Mouse (Mus musculus) spleen, postnatal 10 days (tissue): ENCODE measurements around the gene Msrb1.

ENCODE experiments used
- DNase-seq, 2 experiments: peaks; one replicate each; pipeline ENCODE4 v3.0.0; 2021 to 2022; ENCODE audit warnings: low spot score in 2 of 2

Gene Msrb1

DNA sequence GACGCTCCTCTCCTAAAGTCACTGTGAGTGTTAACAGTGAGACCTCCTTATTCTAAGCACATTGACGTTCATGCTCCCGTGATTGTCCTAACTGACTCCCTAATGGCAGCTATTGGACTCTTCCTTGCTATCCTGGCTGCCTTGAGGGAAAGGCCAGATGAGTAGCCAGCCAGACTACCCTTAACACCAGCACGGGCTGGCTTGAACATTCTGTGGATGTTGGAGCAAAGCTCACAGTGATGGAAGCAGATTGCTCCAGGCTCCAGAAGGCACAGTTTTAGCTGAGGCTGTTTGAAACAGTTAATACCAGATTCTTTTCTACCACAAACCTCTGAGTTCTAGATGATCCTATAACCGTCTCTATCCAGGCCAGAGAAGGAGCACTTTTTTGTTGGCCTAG, 7.5 kb downstream of the Msrb1 start:
- no peak for DNase-seq

DNA sequence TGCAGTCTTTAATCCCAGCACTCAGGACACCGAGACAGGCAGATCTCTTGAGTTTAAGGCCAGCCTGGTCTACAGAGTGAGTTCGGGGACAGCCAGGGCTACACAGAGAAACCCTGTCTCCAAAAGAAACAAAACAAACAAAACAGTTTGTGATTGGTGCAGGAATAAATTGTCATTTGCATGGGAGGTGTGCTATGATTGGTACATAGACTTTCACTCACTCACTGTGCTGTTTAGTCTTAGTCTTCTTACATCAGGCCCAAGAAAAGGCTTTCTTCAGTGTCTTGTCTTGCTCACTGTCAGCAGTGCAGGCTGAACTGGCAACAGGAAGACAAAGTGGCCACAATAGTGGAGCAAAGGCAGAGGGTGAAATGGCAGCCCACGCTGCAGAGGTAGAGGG, 7.9 kb downstream of the Msrb1 start:
- no peak for DNase-seq

DNA sequence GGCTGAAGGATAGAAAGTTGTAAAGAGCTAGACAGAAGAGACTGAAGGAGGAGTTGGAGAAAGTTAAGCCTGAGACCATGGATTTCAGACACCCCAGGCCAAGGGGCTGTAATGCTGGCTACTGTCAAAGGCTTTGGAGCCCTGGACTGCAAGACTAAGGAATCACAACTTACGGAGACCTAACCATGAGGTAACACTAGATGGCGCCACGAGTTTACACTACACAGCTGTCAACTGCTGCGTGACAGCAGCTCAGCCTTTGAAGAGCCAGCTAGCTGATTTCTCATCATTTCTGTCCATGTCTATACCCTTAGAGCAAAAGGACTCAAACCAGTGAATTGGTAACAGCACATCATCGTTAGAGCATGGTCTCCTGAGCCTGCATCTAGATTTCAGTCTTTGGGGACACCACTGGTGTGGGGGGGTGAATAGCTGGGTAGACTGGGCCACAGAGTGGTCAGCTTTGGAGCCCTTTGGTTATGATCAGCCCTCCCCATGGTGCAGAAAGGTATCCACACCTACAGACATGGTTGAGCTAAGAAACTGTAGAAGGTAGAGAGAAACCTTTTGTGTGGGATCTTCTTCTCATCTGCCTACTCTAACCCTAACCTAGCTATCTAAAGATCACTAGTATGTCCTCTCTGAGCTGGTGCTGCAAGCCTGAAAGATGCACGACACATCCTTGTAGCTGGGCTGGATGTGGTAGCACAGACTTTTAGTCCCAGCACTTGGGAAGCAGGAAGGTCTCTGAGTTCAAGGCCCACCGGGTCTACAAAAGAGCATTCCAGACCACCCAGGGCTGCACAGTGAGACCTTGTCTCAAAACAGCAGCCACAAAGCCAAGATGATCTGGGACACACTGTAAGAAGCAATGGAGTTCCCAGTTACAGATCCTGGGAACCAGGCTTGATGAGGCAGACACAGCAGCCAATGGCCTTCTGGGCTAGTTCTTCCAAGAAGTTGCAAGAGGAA, 9.4 kb downstream of the Msrb1 start:
- peak; percentile 72 to 89 for DNase-seq

DNA sequence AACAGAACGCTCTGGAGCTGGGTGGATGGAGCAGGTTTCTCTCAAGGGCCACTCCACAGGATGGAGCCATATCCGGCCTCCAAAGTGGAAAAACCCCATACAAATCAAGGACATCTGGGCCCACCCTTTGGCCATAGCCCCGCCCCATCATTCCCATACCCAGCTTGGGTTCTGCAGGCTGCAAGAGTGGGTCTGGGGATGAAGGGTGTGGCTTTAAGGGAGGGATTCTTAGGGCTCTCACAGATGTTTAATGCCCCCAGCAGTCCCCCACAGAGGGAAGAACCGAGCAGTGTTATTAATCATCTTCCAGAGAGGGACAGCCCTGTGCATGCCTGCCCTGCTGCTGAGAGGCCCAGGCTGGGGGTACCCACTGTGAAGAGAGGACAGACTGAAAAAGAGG, 10.5 kb downstream of the Msrb1 start:
- no peak for DNase-seq

DNA sequence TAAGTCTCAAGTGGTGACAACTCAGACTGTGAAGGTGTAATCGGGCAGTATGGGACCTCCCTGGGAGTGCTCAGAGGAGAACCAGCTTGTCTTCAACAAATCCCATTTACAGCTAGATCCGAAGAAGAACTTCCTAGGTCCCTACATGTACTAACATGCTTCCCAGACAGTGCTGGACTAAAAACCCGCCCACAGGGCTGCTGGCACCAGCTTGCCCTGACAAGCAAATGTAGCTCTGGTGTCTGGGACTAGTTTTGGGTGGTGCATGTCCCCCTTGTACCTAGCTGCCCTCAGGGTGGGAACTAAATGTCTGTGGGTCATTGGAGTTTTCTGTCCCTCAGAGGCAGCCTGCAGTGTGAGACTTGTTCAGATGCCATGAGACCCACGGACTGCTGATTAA, 15.1 kb downstream of the Msrb1 start:
- no peak for DNase-seq

DNA sequence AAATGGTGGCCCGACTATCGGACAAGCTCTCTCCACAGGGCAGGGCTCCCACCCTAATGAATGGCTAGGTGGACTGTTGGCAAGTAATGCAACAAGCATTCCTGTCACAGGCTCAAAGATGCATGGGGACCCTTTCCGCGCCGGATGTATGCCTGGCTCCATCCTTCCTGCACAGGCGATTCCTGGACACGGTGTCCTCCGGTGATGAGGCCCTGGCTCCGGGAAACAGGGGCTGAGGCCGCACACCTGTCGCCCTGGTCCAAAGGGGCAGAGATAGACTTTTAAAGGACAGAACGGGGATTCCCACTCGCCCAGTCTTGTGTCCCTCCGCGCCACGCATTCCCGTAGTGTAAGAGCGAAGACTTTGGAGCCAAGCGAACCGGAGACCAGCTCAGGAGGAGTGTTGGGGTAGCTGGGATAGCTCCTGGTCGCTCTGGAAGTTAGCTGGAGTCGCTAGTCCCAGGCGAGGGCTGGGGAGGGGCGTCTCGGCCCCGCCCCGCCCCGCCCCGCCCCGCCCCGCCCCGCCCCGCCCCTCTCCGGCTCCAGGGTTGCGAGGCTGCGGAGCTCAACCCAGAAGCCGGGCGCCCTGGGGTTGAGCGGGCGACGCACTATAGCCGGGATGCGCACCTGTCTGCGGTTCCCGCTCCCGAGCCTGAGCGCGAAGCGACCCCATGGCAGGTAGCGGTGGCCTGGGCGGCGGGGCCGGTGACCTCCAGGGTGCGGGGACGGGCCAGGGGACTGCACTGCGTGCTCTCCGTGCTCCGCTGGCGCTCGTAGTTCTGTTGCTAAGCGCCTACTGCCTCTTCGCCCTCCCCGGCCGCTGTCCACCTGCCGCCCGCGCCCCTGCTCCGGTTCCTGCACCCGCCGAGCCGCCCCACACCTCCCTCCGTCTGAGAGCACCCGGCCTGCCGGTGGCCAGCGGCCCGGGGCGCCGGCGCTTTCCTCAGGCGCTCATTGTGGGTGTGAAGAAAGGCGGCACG, 16.3 kb downstream of the Msrb1 start, which contains the start of gene Hs3st6:
Hs3st6 (plus strand) TSS at position 574 of the 980 bp plus-strand sequence.
- DNase-seq = no peak

DNA sequence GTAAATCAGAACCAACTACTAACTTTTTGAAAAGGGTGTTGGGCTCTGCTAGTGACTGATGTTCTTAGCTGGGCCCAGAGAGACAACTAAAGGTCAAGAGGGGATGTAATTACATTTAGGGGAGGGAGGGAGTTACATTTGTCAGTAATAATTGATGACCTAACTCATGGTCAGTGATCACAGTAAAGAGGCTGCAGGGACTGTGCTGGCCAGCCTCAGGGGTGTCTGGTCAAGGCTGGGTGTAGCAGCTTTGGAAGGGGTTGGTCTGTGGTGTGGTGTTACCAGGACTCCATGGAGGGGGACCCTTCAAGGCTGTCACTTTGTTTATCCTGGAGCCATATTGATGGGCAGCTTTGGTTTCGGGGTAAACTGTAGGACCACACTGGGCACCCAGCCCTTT, 21.0 kb downstream of the Msrb1 start:
- no peak for DNase-seq

DNA sequence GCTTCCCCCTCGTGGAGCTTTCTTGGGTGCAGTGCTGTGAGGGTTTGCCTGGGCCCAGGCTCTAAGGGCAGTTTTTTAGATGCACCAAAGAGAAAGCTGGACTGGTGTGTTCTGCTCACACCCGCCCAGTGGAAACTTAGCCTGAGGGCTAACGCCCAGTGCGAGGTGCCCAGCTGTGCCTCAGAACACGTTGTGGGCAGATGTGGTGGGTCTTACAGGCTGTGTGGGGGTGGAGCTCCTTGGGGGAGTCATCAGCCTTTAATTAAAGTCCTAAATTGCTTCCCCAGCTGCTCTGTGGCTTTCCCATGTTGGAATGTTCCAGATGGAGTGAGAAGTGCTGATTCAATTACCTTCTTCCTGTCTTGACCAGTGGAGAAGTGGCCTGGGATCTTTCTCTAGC, 24.7 kb downstream of the Msrb1 start:
- DNase-seq = no peak

DNA sequence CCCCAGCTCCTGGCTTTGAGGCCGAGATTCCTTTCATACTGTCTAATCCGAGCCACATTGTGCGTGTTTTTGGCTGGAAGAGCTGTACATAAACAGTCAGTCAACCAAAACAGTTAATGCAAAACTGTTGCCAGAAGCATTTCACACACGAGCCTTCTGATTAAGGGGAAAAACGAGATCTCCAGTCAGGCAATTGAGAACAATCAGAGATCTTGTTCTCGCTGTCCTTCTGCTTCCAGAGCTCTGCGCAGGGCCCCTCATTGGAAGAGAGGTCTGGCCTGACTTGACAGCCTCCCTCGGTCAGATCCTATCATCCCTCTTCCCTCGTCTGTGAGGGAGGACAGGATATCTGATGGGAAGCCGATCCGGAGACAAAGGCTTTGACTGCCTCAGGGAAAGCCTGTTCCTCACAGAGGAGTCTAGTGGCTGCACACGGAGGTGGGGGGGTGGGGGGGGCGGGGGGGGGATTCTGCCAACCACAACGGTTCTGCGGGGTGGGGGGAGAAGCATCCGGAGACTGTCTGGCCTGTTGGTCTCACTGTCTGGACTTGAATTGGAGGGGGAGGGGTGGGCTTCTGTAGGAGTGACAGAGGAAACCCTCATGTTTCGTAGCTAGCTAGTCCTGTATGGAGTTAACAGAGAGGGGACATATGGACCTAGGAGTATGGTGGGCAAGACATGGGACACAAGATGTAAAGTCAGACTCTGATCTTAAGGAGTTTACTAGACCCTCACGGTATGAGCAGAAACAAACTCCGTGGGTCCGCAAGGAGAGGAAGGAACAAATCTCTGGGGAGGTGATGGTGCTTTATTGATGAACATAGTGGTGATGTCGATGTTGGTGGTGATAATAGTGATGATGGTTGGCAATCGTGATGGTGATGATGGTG, 28.8 kb downstream of the Msrb1 start:
- DNase-seq = no peak

DNA sequence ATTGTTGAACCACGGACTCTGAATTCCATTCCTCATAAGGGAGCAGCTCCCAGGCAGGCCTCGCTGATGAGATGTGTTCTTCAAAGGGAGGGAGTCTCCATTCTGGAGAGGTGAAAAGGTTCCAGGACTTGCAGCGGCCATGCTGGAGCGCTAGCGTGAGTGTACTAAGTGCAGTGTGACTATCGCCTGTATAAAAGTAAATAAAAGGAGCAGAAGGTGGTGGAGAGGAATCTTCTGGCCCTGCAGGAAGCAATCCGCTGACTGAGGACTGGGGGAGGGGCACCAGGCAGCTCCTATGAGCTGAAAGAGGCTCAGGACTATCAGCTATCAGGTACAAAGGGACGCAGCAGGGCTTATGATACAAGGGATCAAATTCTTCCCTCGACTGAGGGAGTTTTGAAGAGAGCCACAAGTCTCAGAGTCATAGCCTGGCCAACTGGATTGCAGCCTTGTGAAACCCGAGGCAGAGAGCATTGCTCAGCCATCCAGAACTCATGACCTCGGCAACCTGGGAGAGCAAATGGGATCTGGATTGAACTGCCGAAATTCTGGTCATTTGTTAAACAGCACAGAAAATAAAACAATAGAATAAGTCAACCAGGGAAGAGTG, 29.9 kb downstream of the Msrb1 start:
- no peak for DNase-seq

DNA sequence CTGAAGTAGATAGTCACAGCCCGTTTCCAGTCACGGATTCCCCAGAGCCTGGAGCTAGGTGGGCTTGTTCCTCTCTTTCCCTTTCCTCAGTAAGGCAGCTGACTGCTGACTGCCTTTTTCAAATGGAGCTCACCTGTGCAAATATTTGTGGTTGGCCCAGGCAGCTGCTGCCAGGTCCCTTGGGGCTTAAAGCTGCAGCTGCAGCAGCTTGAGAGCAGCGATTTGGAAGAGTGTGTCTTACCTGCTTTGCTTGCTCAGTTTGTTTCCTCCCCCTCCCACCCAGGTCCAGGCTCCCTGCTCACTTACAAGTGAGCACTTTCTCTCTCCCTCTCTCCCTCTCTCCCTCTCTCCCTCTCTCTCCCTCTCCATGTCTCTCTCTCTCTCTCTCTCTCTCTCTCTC, 32.7 kb downstream of the Msrb1 start:
- no peak for DNase-seq

DNA sequence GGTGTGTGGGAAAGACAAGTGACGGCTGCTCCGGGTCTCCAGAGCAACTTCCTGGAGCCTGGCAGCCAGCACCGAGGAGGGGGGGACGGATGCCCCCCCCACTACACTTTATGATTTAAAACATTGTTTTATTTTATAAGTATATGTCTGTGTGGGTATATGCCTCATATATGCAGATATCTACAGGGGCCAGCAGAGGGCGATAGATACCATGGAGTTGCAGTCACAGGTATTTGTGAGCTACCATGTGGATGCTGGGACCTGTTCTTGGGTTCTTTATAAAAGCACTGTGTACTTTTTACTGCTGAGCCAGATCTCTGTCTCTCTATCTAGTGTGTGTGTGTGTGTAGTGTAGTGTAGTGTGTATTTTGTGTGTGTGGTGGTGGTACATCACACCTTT, 36.8 kb downstream of the Msrb1 start:
- DNase-seq = no peak

DNA sequence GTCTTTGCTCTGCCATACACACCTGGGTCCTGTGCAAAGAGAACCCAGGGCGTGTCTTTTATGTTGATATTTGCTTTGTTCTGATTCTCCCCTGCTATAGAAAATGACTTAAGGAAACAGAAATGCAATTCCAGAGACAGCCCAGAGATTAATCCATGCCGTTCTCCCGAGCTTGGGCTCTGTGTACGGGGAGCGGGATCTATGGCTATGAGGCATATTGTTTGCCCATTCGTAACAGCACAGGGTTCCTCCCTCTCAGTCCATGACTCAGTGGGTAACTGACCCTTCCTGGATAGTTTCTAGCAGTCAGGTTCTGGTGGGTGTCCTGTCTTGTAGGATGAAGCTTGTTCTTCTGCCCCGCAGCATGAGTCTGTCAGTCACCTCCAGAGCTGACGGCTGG, 38.7 kb downstream of the Msrb1 start:
- DNase-seq = no peak

DNA sequence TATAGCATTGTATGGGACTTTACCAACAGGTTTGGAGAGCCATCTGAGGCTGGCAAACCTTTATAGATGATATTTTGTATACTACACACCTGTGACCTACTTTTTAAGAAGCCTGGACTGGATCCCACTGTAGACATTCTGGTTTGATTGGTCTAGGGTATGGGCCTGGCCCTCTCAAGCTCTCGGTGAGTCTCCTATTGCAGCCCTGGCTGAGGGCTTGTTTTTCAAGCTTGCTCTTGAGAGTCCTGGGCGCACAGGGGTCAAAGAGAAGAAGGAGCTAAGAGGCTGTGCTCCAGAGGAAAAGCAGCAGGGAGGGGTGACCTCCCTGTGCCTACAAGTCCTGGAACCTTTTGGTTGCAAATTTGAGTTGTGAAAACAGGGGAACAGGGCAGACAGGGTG, 40.6 kb downstream of the Msrb1 start:
- no peak for DNase-seq

DNA sequence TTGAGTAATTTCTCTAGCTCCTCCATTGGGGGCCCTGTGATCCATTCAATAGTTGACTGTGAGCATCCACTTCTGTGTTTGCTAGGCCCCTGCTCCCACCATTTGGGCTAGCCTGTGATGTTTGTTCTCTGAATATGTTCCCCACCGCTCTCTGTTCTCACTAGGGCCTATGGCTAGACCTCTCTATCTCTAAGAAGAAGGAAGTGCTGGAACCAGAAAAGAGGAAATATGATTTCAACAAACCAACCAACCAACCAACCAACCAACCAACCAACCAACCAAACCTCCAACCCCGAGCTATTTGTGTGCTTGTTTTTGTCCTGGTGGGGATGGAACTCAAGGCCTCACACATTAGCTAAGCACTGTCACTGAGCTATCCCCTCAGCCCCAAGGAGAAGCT, 44.4 kb downstream of the Msrb1 start:
- DNase-seq = no peak

DNA sequence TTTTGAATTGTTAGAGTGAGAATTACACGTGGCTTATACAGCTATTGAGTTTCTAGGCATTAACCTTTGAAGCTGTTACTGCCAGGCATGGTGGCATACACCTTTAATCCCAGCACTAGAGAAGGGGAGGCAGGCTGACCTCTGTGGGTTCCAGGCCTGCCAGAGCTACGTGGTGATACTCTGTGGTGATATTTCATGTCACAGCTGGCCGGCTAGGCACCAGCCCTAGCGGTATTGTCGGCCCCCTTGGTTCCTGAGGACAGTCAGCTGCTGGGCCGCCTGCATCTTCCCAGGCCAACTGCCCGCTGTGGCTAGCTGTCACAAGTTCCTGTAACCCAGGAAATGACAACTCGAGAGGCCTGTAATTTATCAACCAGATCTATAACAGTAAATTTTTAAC, 55.7 kb downstream of the Msrb1 start:
- DNase-seq = no peak
